Mouse (Mus musculus): ENCODE data around the gene Map3k15. TPM values are rescaled to one million over a fixed set of nuclear protein-coding genes. Genes with fewer than 3 reads are reported as not detected.

Gene Map3k15
- polyA plus RNA-seq, 1 experiment from 2014 or later, result 0.58 TPM

Other genes starting within 250 kb of the Map3k15 start
- gene Pdha1, start 150.0 kb downstream of the Map3k15 start, polyA plus RNA-seq (2015; fragmentation: Nextera tagmentation; extraction: Ambion mirVana), result 148 and 165 TPM in 2 replicates

All from stomach, embryonic 16.5 days (tissue).